Mouse (Mus musculus): Measurements from ENCODE around the gene Acp1.
A peak's percentile ranks its signal among the peaks of the same experiment; 100 is the strongest.

Gene Acp1

GRCm38 (mm10) chr12:30911261-30912047 lies at the start of gene Acp1, which contains the start of gene Sh3yl1:
Gene Acp1, minus strand, starts transcription at chr12:30911589.
Gene Sh3yl1, plus strand, starts transcription at chr12:30911668.
- DNase-seq (ENCODE audit: low spot score), result peak; percentile 96

DNA sequence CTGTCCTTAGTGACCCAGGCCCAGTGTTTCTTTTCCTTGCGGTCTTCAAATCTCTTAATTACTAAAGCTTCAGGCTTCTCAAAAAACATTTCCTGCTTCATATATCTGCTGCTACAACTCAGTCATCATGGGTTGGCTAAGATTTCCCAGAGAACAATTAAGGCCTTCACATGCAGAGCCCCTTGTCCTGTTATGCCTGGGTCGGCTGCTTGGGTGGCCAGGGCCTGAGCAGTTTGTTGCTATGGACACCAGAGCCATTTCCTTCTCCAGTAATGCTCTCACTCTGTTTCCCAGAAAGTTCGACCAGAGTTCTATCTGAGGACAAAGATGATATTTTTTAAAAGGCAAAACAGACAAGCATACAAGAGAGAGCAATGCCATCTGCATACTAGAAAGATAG lies 32.8 kb upstream of the Acp1 start:
- no peak for DNase-seq (ENCODE audit: low spot score)

GRCm38 (mm10) chr12:30943057-30943986 lies 31.9 kb upstream of the Acp1 start:
- no peak for DNase-seq (ENCODE audit: low spot score)

- DNase-seq (ENCODE audit: low spot score), result no peak
Measured at GRCm38 (mm10) chr12:30936899-30937298, 25.5 kb upstream of the Acp1 start.

- no peak for DNase-seq (ENCODE audit: low spot score)
Measured at GRCm38 (mm10) chr12:30933299-30933698, 21.9 kb upstream of the Acp1 start.

DNA sequence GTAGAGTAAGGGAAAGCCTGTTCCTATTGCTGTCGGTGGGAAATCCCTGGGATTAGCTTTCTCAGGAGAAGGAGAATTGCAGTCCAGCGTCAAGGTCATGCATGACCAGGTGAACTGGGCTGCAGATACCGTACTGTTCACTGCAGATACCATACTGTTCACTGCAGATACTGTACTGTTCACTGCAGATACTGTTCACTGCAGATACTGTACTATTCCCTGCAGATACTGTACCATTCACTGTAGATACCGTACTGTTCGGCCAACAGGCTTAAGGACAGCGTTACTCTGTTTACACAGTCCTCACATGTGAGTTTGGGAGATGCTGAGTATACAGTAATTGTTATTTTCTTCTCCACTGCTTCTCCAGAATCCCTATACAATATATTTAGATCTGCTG lies 16.8 kb upstream of the Acp1 start:
- DNase-seq (ENCODE audit: low spot score), result no peak

GRCm38 (mm10) chr12:30922401-30922800 lies 11.0 kb upstream of the Acp1 start:
- DNase-seq (ENCODE audit: low spot score), result no peak

GRCm38 (mm10) chr12:30912840-30913239 lies 1.5 kb upstream of the Acp1 start:
- DNase-seq (ENCODE audit: low spot score), result peak; percentile 36

- peak; percentile 78 for DNase-seq (ENCODE audit: low spot score)
Measured at GRCm38 (mm10) chr12:30912048-30912381, 626 bp upstream of the Acp1 start.

- DNase-seq (ENCODE audit: low spot score), result no peak
Measured at GRCm38 (mm10) chr12:30910860-30911259, 529 bp downstream of the Acp1 start.

- no peak for DNase-seq (ENCODE audit: low spot score)
Measured at GRCm38 (mm10) chr12:30909881-30910280, 1.5 kb downstream of the Acp1 start.

- DNase-seq (ENCODE audit: low spot score), result no peak
Measured at GRCm38 (mm10) chr12:30908658-30909057, 2.7 kb downstream of the Acp1 start.

- DNase-seq (ENCODE audit: low spot score), result no peak
Measured at GRCm38 (mm10) chr12:30897039-30897438, 14.3 kb downstream of the Acp1 start.

GRCm38 (mm10) chr12:30891438-30891837 lies 20.0 kb downstream of the Acp1 start:
- DNase-seq (ENCODE audit: low spot score), result no peak

- DNase-seq (ENCODE audit: low spot score), result peak; percentile 72
Measured at GRCm38 (mm10) chr12:30890067-30890466, 21.3 kb downstream of the Acp1 start.

GRCm38 (mm10) chr12:30888003-30888402 lies 23.4 kb downstream of the Acp1 start:
- no peak for DNase-seq (ENCODE audit: low spot score)

DNA sequence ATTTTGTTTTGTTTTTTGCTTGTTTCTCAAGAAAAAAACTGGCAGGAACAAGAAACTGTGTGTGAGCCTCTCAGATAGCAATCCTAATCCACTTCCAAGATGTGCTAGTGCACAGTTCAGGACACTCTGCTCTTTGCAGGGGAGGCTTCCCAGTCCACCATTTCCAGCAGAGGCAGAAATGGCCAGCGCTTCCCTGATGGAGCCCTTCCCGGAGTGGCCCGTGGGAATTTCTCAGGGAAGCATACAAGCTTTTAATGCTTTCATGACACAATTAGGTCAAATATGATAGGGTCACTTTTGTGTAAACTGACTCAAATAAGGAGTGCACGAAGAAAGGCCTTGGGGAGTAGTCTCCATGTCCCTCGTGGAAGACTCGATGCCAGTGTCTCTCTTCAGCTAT lies 25.5 kb downstream of the Acp1 start:
- DNase-seq (ENCODE audit: low spot score), result peak; percentile 8

- no peak for DNase-seq (ENCODE audit: low spot score)
Measured at GRCm38 (mm10) chr12:30884622-30885230, 26.7 kb downstream of the Acp1 start.

DNA sequence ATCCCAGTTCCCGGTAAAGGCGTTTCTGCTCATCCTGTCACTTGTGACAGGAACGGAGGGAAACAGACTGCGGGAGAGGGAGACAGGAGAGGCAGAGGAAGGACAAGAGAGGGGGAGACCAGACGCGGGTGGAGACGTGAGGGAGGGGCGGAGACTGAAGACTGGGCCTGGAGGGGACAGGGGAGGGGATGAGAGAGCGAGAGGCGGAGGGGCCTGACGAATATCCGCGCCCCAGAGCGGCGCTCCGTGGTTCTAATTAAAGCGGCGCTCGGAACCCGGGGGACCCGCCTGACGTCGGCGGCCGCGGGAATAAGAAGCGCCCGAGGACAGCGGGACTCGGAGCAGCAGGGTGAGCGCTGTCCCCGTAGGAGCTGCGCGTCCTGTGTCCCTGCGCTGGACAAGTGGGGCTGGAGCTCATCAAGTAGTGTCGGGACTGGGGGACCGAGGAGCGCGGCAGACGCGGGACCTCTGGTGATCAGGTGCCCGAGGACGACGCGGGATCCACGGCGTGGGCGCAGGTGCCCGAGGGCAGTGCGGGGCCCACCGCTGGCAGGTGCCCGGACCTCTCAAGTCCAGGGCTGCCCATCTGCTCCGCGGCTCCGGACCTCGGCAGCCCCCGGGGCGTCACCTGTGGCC lies 27.3 kb downstream of the Acp1 start, which contains the start of gene Alkal2:
Gene Alkal2 (plus strand): TSS at position 337 of the 636 bp plus-strand sequence.
- DNase-seq (ENCODE audit: low spot score), result no peak

DNA sequence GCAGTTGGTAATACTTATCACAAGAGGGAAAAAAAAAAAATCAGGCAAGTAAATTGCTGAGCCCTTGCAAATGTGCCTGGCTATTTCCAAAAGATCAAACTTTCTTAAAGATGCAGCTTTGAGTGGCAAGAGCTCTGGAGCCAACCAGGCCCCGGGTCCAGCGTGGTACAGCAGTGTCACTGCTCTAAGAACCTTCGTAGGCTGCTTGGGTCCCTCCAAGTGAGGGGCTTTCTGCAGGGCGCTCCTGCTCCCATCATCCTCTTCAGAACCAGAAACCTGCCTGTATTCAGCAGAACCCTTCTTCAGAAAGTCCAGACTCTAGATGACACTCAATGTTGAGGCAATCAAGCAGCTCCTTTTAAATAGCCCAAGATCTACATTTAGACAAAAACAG lies 27.8 kb downstream of the Acp1 start:
- no peak for DNase-seq (ENCODE audit: low spot score)

- DNase-seq (ENCODE audit: low spot score), result no peak
Measured at GRCm38 (mm10) chr12:30879447-30879846, 31.9 kb downstream of the Acp1 start.

- DNase-seq (ENCODE audit: low spot score), result no peak
Measured at GRCm38 (mm10) chr12:30865781-30866180, 45.6 kb downstream of the Acp1 start.

All from urinary bladder, postnatal 14 days (tissue).